30 mouse cellular contexts compared by ENCODE assay signal in genomic region chr7:121365584-121365983, GRCm38 (mm10). TPM values are rescaled to one million over a fixed set of nuclear protein-coding genes. Genes with fewer than 3 reads are reported as not detected.
"Had no signal": no experiment of that assay in that cellular context is flagged by ENCODE, and none has a peak within 500 bp of the region (broad histone marks: within the 10 kb centered on the region; RNA-seq: fewer than 3 reads in every experiment).

No protein-coding gene starts in this region.

- DNase-seq: cerebellum, adult 9-10 months; cerebellum, adult 9-11 months; cerebellum, postnatal 10 days; cerebellum, postnatal 14 days; cerebellum, postnatal 25 days; cerebellum, postnatal 36 days; embryo, embryonic 11 days; forebrain, postnatal 0 days; gastrocnemius, adult 2 months; gastrocnemius, postnatal 10 days; gastrocnemius, postnatal 14 days; gastrocnemius, postnatal 25 days; gastrocnemius, postnatal 36 days; heart, adult 18-20 months; heart, adult 2 months had no signal

- H3K27me3 ChIP-seq: embryonic facial prominence, embryonic 12.5 days; embryonic facial prominence, embryonic 13.5 days; embryonic facial prominence, embryonic 15.5 days; forebrain, embryonic 12.5 days; forebrain, embryonic 13.5 days; forebrain, embryonic 15.5 days had no signal

- H3K9me3 ChIP-seq: embryonic facial prominence, embryonic 10.5 days; embryonic facial prominence, embryonic 12.5 days; embryonic facial prominence, embryonic 13.5 days; embryonic facial prominence, embryonic 15.5 days; forebrain, embryonic 10.5 days; forebrain, embryonic 12.5 days; forebrain, embryonic 13.5 days; forebrain, embryonic 15.5 days had no signal

- H3K27ac ChIP-seq: embryonic facial prominence, embryonic 10.5 days; embryonic facial prominence, embryonic 12.5 days; embryonic facial prominence, embryonic 13.5 days; embryonic facial prominence, embryonic 15.5 days; forebrain, embryonic 10.5 days; forebrain, embryonic 12.5 days; forebrain, embryonic 13.5 days; forebrain, embryonic 15.5 days; gastrocnemius, adult 2 months; heart, adult 2 months had no signal

- H3K9ac ChIP-seq: embryonic facial prominence, embryonic 12.5 days; embryonic facial prominence, embryonic 13.5 days; embryonic facial prominence, embryonic 15.5 days; forebrain, embryonic 12.5 days; forebrain, embryonic 13.5 days; forebrain, embryonic 15.5 days; forebrain, postnatal 0 days had no signal

- H3K36me3 ChIP-seq: embryonic facial prominence, embryonic 10.5 days; embryonic facial prominence, embryonic 12.5 days; embryonic facial prominence, embryonic 13.5 days; embryonic facial prominence, embryonic 15.5 days; forebrain, embryonic 10.5 days; forebrain, embryonic 12.5 days; forebrain, embryonic 15.5 days had no signal

- H3K4me2 ChIP-seq: embryonic facial prominence, embryonic 12.5 days; embryonic facial prominence, embryonic 13.5 days; embryonic facial prominence, embryonic 15.5 days; forebrain, embryonic 12.5 days; forebrain, embryonic 13.5 days; forebrain, embryonic 15.5 days had no signal

- H3K4me1 ChIP-seq: embryonic facial prominence, embryonic 10.5 days; embryonic facial prominence, embryonic 12.5 days; embryonic facial prominence, embryonic 13.5 days; embryonic facial prominence, embryonic 15.5 days; forebrain, embryonic 10.5 days; forebrain, embryonic 12.5 days; forebrain, embryonic 13.5 days; forebrain, embryonic 15.5 days had no signal

- H3K4me3 ChIP-seq: embryonic facial prominence, embryonic 10.5 days; embryonic facial prominence, embryonic 12.5 days; embryonic facial prominence, embryonic 13.5 days; embryonic facial prominence, embryonic 15.5 days; erythroblast, embryonic 14.5 days; forebrain, embryonic 10.5 days; forebrain, embryonic 12.5 days; forebrain, embryonic 13.5 days; forebrain, embryonic 15.5 days; gastrocnemius, adult 2 months; heart, adult 2 months had no signal

RNA-seq across cellular contexts. Expression of gene Hs3st2, which starts 26.1 kb away (rescaled TPM):
- total RNA-seq: common myeloid progenitor, adult 5-6 weeks; gastrocnemius, adult 18-20 months; gastrocnemius, adult 2 months; gastrocnemius, adult 8-10 months; gastrocnemius, postnatal 14 days; gastrocnemius, postnatal 25 days; gastrocnemius, postnatal 36 days; granulocyte monocyte progenitor cell, adult 5-6 weeks; heart, adult 18-20 months; heart, adult 2 months; heart, adult 8-10 months had no signal
- polyA plus RNA-seq: erythroblast, embryonic 14.5 days; forebrain, embryonic 10.5 days; gonadal fat pad, adult 2 months; heart, adult 2 months had no signal
